Mouse (Mus musculus) granulocyte monocyte progenitor cell, adult 5-6 weeks (primary cell): ENCODE data around the gene Dixdc1. TPM values are rescaled to one million over a fixed set of nuclear protein-coding genes. Genes with fewer than 3 reads are reported as not detected.

Experiments
- ATAC-seq: replicated peaks from 2 replicates; pipeline ENCODE4 v1.8.0; 2016; ENCODE audit warnings: mild to moderate bottlenecking, moderate TSS enrichment, inconsistent platforms; ENCODE audit not compliant: poor library complexity, severe bottlenecking
- total RNA-seq, 2 experiments: library from RNA; stranded (forward) in 1 of 2; stranded (reverse) in 1 of 2; fragments of 200-712, 200-1000 nt in 1 of 2; fragments of >200 nt in 1 of 2; fragmentation: Nextera tagmentation in 1 of 2; gene quantifications; 2 replicates each; pipeline ENCODE4 v1.2.3; 2014 to 2017

The Dixdc1 gene
- total RNA-seq, 2 experiments from 2014 or later: 0.10 to 0.82 TPM

DNA sequence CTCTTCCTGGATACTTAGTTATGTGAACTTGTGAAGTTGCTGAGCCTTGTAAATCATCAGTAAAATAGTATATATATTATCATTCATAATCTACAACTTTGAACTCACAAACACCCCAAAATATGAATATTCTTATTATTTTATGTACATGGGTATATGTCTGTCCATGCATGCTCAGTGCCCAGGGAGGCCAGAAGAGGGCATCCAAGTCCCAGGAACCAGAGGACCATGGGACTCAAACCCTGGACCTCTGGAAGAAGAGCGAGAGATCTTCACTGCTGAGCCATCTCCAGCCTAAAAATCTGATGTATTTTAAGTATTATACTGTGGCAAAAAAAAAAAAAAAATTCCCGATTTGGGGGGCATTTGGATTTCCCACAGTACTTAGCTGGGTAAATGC is 30.2 kb downstream of the Dixdc1 start:
- ATAC-seq: no peak

GRCm38 (mm10) chr9:50704907-50705306 is 34.4 kb downstream of the Dixdc1 start:
- no peak for ATAC-seq

GRCm38 (mm10) chr9:50700921-50701691 is 38.2 kb downstream of the Dixdc1 start:
- peak; percentile 29; the same call in 1 of the 2 replicates for ATAC-seq

DNA sequence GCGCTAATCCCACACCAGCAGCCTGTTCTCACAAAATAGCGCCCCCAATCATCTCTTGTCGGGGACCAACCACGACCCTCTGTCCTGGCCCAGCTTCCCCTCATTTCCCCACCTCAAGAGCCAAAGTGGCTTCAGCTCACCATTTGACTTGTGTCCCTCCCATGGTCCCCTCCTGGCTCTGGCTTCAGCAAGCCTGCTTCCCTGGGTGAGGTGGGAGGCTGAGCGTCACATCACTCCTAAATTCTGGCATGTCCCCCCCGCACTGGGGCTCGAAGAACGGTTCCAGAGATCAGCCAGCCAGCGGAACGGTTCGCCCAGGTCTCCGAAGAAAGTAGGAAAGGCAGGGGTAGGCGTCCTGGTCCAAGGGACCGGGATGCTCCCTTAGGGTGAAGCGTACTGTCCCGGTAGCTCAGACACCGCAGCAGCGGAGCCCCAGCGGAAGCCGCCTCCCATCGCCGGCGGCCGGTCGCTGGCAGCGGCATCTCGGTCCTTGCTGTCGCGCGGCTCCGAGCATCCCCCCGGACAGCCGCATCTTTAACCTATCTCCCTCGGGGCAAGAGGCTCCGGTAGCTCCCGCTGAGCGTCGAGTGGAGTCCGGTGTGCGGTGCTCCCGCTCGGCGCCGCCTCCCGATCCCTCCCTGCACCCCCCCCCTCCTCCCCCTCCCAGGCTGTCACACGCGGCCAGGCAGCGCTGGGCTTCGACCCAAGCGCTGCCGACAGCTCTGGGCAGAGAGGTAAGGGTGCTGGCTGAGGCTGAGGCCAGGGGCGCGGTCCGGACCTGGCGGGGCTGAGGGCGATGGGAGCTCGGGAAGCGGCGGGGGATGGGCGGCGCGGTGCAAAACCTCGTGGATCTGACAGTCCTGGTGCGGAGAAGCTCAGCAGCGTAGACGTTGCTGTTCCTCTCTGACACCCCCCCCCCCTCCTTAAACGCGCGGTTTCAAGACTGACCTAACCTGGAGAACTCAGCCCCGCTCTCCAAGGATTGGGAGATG is 40.6 kb downstream of the Dixdc1 start:
- ATAC-seq: peak; percentile 43

DNA sequence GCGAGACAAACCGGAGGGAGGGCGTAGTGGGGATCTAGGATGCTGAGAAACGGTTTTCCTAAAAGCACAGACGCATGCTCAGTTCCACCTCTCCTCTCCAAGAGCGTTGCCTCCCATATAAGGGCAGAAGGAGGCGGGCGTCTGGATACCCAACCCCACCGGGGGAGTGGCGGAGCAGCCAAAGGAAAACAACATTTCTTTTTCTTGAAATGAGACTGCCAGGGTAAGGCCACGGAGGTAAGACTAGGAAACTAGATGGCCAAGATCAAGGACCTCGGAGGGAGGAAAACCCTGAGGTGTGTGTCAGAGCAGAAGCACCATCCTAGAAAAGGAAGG is 41.6 kb downstream of the Dixdc1 start:
- ATAC-seq: peak; percentile 75

- no peak for ATAC-seq
These were observed 42.2 kb downstream of the Dixdc1 start for GRCm38 (mm10) chr9:50696851-50697705.

GRCm38 (mm10) chr9:50695153-50695552 is 44.2 kb downstream of the Dixdc1 start:
- ATAC-seq: no peak

GRCm38 (mm10) chr9:50693631-50694030 is 45.7 kb downstream of the Dixdc1 start:
- ATAC-seq: peak; percentile 53

GRCm38 (mm10) chr9:50692626-50693580 is 46.4 kb downstream of the Dixdc1 start:
- no peak for ATAC-seq

DNA sequence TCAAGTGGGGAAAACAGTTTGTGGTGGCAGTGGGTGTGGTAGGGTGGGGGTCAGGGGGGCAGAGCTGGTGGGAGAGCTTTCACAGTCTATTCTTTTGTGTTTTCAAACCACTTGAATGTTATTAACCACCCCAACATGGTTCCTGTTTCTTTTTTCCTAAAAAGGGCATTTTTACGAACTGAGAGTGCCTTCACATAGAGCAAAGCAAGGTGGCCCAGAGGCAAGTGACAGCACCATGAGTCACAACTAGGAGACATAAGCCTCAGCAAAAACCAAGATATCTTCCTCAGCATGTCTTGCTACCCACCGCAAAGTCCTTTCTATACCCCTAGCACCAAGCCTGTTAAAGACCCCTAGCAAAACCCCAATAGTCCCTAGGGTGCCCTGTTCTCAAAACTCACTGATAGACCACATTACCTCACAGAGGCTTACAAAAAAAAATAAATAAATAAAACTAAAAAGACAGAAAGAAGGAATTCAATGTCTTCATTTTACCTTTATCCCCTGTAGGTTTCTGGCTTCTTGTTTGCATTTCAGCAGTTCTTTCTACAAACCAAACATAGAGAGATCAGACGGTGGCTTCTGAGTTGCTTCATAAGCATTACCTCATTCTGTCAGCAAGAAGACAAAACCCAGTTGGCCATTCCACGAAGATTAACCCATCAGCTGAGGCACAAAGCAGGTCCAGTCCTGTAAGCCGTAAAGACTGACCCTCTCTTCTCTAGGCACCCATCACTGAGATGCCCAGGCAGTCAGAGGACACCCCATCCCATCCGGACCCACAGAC is 52.3 kb downstream of the Dixdc1 start:
- peak; percentile 62 for ATAC-seq

- ATAC-seq: peak; percentile 85
These were observed 57.6 kb downstream of the Dixdc1 start for GRCm38 (mm10) chr9:50681727-50682126.

- ATAC-seq: no peak
These were observed 59.9 kb downstream of the Dixdc1 start for GRCm38 (mm10) chr9:50679406-50679805.

- no peak for ATAC-seq
These were observed 64.5 kb downstream of the Dixdc1 start for GRCm38 (mm10) chr9:50674771-50675170.

- ATAC-seq: peak; percentile 96
These were observed 68.6 kb downstream of the Dixdc1 start for GRCm38 (mm10) chr9:50670690-50671089.

DNA sequence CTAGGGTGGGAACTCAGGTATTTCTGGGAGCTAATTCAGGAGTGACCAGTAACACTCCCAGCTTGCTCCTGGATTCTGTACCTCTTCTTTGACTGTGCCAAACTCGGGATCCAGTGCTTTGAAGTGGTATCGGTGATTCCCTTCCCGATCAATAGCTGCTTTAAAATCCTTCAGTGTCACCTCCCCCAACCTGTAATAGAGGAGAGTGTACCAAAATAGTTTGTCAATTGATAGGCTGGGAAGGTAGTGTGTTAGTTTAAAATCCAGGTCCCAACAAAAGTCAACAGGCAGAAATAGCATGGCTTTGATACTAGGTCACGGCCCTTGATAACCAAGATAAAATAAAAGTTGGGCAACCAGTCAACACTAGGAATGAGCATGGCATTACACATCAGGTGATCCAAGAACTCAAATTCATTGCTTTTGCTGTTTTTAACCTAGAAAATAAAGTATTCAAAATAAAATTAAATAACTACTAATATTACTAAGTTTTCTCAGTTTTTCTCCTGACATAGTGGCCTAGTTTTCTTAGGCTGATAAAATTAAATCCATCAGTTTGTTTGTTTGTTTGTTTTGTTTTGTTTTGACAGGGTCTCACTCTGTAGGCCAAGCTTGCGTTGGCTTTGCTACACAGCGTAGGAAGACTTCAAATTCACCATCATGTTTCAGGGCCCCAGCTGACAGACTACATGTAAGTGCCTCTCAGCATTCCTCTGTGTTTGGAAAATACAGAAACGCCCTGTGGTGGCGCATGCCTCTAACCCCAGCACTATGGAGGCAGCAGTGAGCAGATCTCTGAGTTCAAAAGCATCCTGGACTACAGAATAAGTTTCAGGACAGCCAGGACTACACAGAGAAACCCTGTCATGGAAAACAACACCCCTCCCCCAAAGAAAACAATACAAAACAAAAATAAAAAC is 71.5 kb downstream of the Dixdc1 start:
- no peak for ATAC-seq

DNA sequence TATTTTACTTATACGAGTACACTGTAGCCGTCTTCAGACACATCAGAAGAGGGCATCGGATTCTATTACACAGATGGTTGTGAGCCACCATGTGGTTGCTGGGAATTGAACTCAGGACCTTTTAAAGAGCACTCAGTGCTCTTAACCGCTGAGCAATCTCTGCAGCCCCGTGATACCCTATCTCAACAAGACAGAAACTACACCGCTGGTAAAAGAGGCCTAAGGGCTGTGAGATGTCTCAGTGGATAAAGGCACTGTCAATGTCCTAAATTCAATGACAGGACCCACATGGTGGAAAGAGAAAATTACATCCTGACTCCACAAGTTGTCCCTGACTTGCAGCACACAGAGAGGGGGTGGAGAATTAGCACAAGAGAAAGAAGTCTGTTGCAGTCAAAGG is 72.9 kb downstream of the Dixdc1 start:
- ATAC-seq: no peak

- no peak for ATAC-seq
These were observed 74.5 kb downstream of the Dixdc1 start for GRCm38 (mm10) chr9:50664826-50665225.
